Mouse (Mus musculus): ENCODE measurements around the gene Actn4. TPM values are rescaled to one million over a fixed set of nuclear protein-coding genes. Genes with fewer than 3 reads are reported as not detected.

Gene Actn4
- polyA plus RNA-seq, 1 experiment from 2014 or later, result 134 TPM

- Histone ChIP-seq H3K4me3 (no peak overlapping the region), H3K27ac (replicated peaks) (peak overlapping the region; percentile 47), H3K9ac (replicated peaks) (no peak overlapping the region), H3K36me3 (no peaks in the 10 kb centered on the region), H3K27me3 (no peaks in the 10 kb centered on the region), H3K9me3 (no peaks in the 10 kb centered on the region), H3K4me2 (replicated peaks) (no peak overlapping the region), H3K4me1 (peaks cover 29% of the 10 kb centered on the region)
- WGBS, result 11% methylated on average over 6 of the region's 6 CpGs
- ATAC-seq (replicated peaks), result peak; percentile 45
Observed at GRCm38 (mm10) chr7:28944756-28945415, 17.3 kb downstream of the Actn4 start.

GRCm38 (mm10) chr7:28943451-28944180 is 18.5 kb downstream of the Actn4 start:
- no peak overlapping the region for H3K9ac ChIP-seq (replicated peaks)
- H3K9me3 ChIP-seq, result no peaks in the 10 kb centered on the region
- H3K4me2 ChIP-seq (replicated peaks), result no peak overlapping the region
- H3K4me1 ChIP-seq, result peaks cover 29% of the 10 kb centered on the region
- no peaks in the 10 kb centered on the region for H3K36me3 ChIP-seq
- 79% methylated on average over 5 of the region's 5 CpGs for WGBS
- no peaks in the 10 kb centered on the region for H3K27me3 ChIP-seq
- no peak for ATAC-seq (replicated peaks)
- peak overlapping the region; percentile 75 for H3K27ac ChIP-seq (replicated peaks)
- no peak overlapping the region for H3K4me3 ChIP-seq

DNA sequence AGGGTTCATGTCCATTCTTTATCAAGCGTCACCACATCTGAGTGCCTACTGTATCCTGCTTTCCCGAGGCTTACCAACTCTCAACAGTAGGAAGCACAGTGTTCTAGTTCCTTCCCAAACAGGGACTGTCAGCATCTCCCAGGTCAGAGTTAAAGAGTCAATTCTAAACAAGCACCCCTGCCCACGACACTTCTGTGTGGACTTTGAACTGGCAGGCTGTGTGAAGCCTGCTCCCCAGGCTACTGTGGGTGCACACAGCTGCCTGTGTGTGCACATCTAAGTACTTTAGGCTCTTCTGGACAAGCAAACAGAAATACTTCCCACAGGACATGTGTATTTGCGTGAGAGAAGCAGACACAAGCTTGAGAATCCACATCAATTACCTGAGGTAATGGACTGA is 20.6 kb downstream of the Actn4 start:
- WGBS, result 83% methylated on average over 4 of the region's 4 CpGs
- H3K4me3 ChIP-seq, result no peak overlapping the region
- peaks cover 26% of the 10 kb centered on the region for H3K4me1 ChIP-seq
- H3K4me2 ChIP-seq (replicated peaks), result no peak overlapping the region
- no peaks in the 10 kb centered on the region for H3K9me3 ChIP-seq
- ATAC-seq (replicated peaks), result no peak
- no peaks in the 10 kb centered on the region for H3K27me3 ChIP-seq
- no peak overlapping the region for H3K9ac ChIP-seq (replicated peaks)
- no peaks in the 10 kb centered on the region for H3K36me3 ChIP-seq
- no peak overlapping the region for H3K27ac ChIP-seq (replicated peaks)

DNA sequence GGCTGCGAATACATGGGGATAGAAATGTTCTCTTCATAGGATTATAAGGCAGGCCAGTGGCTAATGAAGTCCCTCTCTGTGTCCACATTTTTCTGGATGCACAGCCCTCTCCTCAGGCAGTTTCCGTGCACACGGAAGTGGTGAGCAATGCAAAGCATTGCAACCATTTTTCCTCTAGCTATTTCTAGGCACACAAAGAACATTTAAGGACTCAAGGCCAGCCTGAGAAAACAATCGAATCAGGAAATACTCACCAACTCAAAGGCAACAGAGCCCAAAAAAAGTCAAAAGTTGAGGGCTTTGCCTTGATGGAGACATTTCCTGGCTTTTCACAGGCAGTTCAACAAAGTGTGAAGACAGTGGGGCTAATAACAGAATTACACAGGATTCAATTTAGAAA is 21.0 kb downstream of the Actn4 start:
- 83% methylated on average over 4 of the region's 4 CpGs for WGBS
- Histone ChIP-seq H3K4me2 (replicated peaks) (no peak overlapping the region), H3K4me3 (no peak overlapping the region), H3K27me3 (no peaks in the 10 kb centered on the region), H3K27ac (replicated peaks) (no peak overlapping the region; the same call in 1 of the 2 replicates), H3K9me3 (no peaks in the 10 kb centered on the region), H3K9ac (replicated peaks) (no peak overlapping the region), H3K4me1 (peaks cover 22% of the 10 kb centered on the region), H3K36me3 (no peaks in the 10 kb centered on the region)
- ATAC-seq (replicated peaks), result no peak

GRCm38 (mm10) chr7:28939418-28940183 is 22.5 kb downstream of the Actn4 start:
- Histone ChIP-seq H3K9ac (replicated peaks) (no peak overlapping the region), H3K27me3 (no peaks in the 10 kb centered on the region), H3K36me3 (no peaks in the 10 kb centered on the region), H3K27ac (replicated peaks) (no peak overlapping the region), H3K4me2 (replicated peaks) (no peak overlapping the region), H3K4me1 (peaks cover 6% of the 10 kb centered on the region), H3K9me3 (no peaks in the 10 kb centered on the region), H3K4me3 (no peak overlapping the region)
- no peak for ATAC-seq (replicated peaks)
- WGBS, result 92% methylated on average over 7 of the region's 7 CpGs

- no peak for ATAC-seq (replicated peaks)
- no peak overlapping the region for H3K4me2 ChIP-seq (replicated peaks)
- H3K36me3 ChIP-seq, result no peaks in the 10 kb centered on the region
- peaks cover 2% of the 10 kb centered on the region; the same call in 1 of the 2 replicates for H3K4me1 ChIP-seq
- no peak overlapping the region for H3K27ac ChIP-seq (replicated peaks)
- no peak overlapping the region for H3K4me3 ChIP-seq
- 60% methylated on average over 4 of the region's 4 CpGs for WGBS
- no peaks in the 10 kb centered on the region for H3K9me3 ChIP-seq
- H3K27me3 ChIP-seq, result no peaks in the 10 kb centered on the region
- H3K9ac ChIP-seq (replicated peaks), result no peak overlapping the region
Observed at GRCm38 (mm10) chr7:28938654-28939053, 23.5 kb downstream of the Actn4 start.

DNA sequence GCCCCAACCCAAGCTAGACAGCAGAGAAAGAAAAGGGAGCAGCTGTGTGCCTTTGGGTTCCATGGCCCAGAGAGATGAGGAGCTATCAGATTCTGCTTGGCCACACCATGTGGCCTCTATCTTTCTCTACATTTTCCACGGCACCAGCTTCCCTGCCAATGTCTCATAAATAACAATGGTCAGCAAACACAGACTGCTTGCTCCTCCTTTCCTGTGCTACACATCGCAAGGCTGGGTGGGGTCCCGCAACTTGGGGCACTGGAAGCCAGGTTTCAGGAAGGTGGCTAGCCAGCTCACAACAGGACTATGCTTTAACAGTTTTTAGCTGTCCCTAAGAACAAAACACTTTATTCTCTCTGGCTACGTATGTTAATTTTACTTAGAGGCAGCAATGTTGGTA is 25.4 kb downstream of the Actn4 start:
- Histone ChIP-seq H3K27me3 (no peaks in the 10 kb centered on the region), H3K27ac (replicated peaks) (no peak overlapping the region), H3K9ac (replicated peaks) (no peak overlapping the region), H3K4me1 (no peaks in the 10 kb centered on the region; the same call in 1 of the 2 replicates), H3K4me2 (replicated peaks) (no peak overlapping the region), H3K4me3 (no peak overlapping the region), H3K9me3 (no peaks in the 10 kb centered on the region), H3K36me3 (no peaks in the 10 kb centered on the region)
- 71% methylated on average over 4 of the region's 4 CpGs for WGBS
- no peak for ATAC-seq (replicated peaks)

DNA sequence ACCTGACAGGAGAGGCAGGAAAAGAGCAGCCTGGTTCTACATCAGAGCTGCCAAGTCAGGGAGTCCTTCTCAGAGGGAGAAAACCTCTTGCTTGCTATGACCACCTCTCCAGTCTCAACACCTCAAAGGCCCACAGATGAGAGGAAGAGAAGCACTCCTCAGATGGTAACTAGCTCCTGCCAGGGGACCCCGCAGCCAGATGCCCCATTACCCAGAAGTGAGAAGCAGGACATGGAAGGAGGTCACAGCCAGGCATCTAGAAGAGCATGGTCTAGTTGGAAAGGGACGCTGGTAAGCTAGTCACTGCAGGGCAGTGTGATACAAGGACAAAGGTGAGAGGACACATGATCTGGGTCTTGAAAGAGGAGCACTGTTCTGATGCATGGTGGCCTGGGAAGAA is 28.3 kb downstream of the Actn4 start:
- ATAC-seq (replicated peaks), result no peak
- no peaks in the 10 kb centered on the region for H3K36me3 ChIP-seq
- H3K9ac ChIP-seq (replicated peaks), result no peak overlapping the region
- H3K4me2 ChIP-seq (replicated peaks), result no peak overlapping the region
- no peaks in the 10 kb centered on the region for H3K27me3 ChIP-seq
- no peak overlapping the region for H3K4me3 ChIP-seq
- H3K4me1 ChIP-seq, result peaks cover 3% of the 10 kb centered on the region; the same call in 1 of the 2 replicates
- H3K27ac ChIP-seq (replicated peaks), result no peak overlapping the region
- 98% methylated on average over 2 of the region's 2 CpGs for WGBS
- H3K9me3 ChIP-seq, result no peaks in the 10 kb centered on the region

DNA sequence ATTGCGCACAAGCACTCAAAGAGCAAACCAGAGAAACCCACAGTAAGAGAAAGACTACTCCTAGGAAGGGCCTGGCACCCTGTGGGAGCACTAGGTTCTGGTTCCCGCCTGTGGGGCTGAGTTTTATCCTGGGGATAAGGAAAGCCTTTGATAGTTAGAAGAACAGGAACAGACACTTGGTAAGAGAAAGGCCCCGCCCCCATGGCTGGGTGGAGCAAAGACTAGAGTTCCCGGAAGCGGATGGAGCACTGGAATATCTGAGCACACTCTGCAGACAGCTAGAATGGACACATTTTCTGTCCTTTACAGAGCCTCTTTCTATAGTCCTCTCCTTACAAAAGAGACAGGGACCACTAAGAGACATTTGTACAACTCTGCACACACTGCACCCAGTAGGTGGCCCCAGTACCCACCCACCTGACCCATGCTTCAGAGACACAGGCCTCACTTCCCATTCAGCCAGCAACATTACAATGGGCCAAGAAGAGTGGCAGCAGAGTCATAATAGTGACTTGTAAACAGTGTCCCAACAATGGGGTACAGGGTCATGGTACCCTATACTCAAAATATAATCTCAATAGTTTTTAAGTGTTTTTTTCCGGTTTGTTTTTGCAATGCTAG is 29.6 kb downstream of the Actn4 start:
- Histone ChIP-seq H3K27me3 (no peaks in the 10 kb centered on the region), H3K9me3 (no peaks in the 10 kb centered on the region), H3K4me2 (replicated peaks) (no peak overlapping the region), H3K36me3 (no peaks in the 10 kb centered on the region), H3K4me3 (no peak overlapping the region), H3K4me1 (0 out of 2 replicates have a peak, but pooled peaks cover 3% of the 10 kb centered on the region), H3K9ac (replicated peaks) (no peak overlapping the region), H3K27ac (replicated peaks) (no peak overlapping the region)
- no peak for ATAC-seq (replicated peaks)
- WGBS, result 81% methylated on average over 6 of the region's 6 CpGs

GRCm38 (mm10) chr7:28931695-28932039 is 30.5 kb downstream of the Actn4 start:
- WGBS, result 91% methylated on average over 4 of the region's 4 CpGs
- Histone ChIP-seq H3K4me2 (replicated peaks) (no peak overlapping the region), H3K27ac (replicated peaks) (no peak overlapping the region), H3K4me3 (no peak overlapping the region), H3K9me3 (no peaks in the 10 kb centered on the region), H3K4me1 (0 out of 2 replicates have a peak, but pooled peaks cover 3% of the 10 kb centered on the region), H3K36me3 (no peaks in the 10 kb centered on the region), H3K27me3 (no peaks in the 10 kb centered on the region), H3K9ac (replicated peaks) (no peak overlapping the region)
- no peak for ATAC-seq (replicated peaks)

DNA sequence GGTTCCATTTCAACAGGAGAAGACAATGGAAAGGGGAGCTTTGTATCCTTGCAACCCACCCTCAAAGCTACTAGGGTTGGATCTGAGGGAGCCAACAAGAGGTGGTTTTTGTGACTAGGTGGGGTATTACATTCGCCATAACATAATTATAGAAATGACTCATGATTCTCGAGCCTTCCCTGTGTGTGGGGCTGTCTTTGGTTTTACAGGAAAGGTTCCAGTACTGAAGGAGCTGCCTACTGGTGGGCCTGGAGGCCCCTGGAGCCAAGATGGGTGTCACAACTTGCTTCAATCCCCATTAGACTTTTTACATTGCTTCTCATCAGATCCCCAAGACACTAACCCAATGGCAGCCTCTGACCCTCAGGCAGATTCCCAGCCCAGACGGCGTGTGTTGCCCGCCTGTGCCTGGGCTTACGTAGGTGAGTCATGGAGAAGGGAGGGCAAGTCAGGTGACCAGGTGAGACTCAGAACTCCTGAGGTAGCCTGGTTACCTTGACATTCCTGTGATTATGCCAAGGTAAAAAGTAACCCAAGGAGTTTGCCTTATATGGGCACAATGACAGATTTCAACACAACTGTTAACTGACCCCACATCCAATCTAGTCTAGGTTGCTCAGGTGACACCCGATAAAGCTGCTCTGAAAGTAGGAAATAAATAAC is 31.0 kb downstream of the Actn4 start:
- no peaks in the 10 kb centered on the region for H3K27me3 ChIP-seq
- no peaks in the 10 kb centered on the region for H3K36me3 ChIP-seq
- H3K9ac ChIP-seq (replicated peaks), result no peak overlapping the region
- 0 out of 2 replicates have a peak, but pooled peaks cover 3% of the 10 kb centered on the region for H3K4me1 ChIP-seq
- no peak overlapping the region for H3K4me3 ChIP-seq
- no peak for ATAC-seq (replicated peaks)
- no peaks in the 10 kb centered on the region for H3K9me3 ChIP-seq
- H3K4me2 ChIP-seq (replicated peaks), result no peak overlapping the region
- 93% methylated on average over 7 of the region's 7 CpGs for WGBS
- H3K27ac ChIP-seq (replicated peaks), result no peak overlapping the region
